Mouse (Mus musculus): Measurements from ENCODE around the gene Itsn1.

Gene Itsn1

DNA sequence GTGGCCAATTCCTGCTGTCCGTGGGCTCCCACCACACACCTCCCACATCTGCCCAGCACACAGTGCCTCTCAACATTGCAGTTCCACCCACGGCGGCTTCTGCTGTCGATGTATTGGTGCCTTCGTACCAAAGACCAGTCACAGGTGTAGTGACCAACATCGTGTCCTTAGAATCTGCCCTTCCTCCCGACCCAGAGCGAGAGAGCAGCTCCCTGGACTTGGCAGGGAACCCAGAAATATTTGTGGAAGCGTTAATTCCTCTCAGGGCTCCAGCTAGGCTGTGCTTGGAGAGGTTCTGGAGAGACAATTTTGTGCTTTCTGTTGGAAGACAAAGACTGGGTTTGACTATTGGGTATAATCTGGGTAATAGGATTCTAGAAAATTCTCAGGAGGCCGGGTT is 217.2 kb downstream of the Itsn1 start:
- no peak for DNase-seq (ENCODE audit: low read depth, low spot score)

DNA sequence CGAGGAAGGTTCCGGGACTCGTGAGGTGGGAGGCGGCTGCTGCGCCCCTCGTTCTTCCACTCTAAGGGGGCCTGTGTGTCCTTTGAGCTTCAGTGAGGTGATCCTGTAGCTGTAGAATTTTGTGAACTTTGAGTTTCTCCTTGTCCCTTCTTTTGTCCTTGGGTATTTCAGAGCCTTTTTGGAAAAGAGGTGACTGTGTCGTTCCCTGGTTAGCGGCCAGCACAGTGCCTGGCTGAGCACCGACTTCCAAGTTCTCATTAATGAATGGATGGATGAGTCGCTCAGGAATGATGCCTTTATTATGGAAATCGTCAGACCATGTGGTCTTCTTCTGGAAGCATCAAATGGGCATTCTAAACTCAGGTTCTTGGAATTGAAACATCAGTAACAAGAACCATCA is 218.0 kb downstream of the Itsn1 start:
- no peak for DNase-seq (ENCODE audit: low read depth, low spot score)

DNA sequence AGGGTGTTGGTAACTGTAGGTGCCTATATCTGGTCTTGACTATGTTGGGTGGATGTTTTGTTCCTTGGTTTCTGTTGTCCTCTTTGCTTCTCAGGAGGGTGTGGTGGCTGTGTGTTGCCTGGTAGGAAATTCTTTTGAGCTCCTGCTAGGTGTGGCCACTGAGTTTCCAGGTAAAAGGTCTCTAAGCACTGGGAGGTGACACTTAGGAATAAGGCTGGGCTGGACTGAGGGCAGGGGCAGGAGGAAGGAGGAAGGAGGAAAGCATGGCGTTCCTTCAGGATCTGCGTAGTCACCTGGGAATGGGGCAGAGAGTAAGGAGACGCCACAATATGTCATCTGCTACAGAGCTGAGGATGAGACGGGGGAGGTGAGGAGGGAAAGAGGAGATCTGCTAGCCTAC is 224.9 kb downstream of the Itsn1 start:
- no peak for DNase-seq (ENCODE audit: low read depth, low spot score)

DNA sequence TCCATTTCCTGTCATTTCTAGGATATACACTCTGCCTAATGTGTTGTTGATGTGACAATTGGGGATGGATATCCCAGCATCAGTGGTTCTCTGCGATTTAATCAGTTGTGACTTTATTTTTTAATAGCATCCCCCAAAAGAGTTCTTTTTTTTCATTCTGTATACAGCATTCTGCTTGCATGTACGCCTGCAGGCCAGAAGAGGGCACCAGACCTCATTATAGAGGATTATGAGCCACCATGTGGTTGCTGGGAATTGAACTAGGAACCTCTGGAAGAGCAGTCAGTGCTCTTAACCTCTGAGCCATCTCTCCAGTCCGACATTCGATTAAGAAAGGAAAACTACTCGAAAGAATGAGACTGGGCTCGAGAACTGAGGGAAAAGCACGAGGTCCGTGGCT is 225.7 kb downstream of the Itsn1 start:
- no peak for DNase-seq (ENCODE audit: low read depth, low spot score)

DNA sequence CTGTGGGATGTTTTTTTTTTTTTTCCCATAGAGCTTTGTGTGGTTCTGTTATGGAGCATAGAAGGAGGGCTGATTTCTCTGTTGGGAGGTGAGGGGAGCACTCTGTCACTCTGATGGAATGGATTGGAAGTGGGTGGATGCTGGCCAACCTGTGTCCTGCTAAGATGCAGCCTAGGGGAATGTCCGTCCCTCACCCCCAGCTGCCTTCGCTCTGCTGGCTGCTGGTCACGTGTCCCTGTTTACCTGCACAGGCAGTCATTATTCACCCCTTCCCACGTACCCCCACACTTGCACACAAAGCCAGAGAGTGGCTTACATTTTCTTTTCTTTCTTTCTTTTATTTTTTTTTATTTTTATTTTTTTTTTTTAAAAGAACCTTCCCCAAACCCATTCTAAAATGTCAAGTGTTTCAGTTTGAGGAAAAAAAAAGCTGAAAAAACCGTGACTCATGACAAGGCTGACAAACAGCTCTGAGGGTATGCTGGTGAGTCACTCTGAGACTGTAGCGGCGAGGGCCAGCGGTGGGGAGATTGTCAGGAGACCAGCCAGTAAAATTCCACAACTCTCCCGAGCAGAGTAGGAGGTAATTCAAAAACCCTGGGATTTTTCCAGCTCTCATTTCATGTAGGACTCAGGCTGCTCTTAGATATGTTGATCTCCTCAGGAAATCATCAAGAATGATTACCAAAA is 233.3 kb downstream of the Itsn1 start:
- no peak for DNase-seq (ENCODE audit: low read depth, low spot score)

DNA sequence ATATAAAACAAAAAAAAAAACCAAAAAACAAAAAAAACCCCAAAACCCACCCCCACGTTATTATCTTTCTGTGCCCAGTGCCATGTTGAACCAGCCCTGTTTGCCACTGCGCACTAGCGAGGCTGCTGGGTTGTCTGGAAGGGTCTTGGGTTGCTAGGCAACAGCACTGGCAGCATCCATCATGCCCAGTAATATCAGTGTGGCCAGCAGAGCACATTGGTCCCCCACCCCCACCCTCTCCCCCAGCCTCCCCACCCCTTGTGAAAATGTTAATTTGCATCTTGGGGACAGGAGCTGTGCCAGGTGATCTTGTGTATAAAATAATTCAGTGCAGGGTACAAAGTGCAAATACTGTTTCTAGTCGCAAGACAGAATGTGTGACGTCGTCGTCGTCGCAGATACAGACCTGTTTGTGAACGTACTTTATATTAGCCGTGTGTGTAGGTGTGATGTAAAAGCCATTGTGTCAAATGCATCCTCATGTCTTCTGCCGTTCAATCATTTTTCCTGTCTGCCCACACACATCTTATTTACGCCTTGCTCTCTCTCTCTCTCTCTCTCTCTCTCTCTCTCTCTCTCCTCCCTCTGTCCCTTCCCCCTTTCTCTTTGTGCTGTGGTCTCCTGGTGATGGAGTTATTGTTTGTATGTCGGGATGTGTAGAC is 233.9 kb downstream of the Itsn1 start:
- DNase-seq (ENCODE audit: low read depth, low spot score): no peak

DNA sequence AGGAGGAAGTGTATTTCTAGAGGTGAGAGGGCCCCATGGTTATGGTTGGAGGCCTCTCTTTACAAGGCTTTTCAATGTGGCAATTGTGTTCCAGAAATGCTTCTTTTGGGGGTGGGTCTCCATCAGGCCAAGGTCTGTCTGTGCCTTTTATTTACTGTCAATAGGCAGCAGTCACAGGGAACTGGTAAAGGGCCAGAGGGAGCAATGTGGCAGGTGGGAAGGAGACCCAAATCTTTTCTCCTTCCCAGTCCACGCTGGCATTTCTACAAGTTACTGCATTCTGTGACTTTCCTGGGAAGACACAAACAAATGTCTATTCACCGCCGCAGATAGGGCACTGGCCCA is 234.4 kb downstream of the Itsn1 start:
- no peak for DNase-seq (ENCODE audit: low read depth, low spot score)

DNA sequence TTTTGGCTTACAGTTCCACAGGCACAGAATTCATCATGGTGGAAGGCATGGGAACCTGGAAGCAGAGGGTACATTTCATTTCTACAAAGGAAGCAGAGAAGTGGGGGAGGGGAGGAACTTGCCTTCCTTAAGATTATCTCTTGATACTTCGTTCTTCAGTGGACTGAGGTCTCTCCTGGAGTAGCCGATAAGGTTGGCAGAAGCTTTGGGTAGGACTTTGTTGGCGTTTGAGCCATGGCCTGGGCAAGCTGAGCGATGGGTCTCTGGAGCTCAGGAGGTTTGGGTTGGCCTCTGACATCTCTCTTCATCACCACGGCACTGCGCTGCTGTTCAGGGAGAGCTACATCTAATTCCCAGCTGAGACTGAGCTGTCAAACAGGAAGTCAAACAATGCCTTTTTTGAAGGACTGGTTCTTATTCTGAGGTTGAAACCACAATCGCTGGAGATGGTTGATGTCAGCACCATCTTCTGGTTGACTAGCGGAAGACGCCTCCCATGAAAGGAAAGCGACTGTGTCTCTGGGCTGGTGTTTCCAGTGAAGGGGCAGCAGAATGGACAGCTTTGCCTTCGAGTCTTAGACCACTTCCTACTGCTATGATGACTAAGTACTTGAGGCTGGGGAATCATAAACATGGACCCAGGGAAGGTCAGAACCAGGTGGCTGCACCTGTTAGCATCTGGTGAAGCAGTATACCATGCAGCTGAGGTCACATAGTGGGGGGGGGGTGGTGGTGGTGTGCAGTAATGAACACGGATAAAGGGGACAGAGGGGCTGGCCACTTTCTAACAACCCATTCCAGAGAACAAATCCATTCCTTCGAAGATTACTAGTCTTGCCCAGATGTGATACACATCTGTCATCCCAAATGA is 235.5 kb downstream of the Itsn1 start:
- DNase-seq (ENCODE audit: low read depth, low spot score): no peak

DNA sequence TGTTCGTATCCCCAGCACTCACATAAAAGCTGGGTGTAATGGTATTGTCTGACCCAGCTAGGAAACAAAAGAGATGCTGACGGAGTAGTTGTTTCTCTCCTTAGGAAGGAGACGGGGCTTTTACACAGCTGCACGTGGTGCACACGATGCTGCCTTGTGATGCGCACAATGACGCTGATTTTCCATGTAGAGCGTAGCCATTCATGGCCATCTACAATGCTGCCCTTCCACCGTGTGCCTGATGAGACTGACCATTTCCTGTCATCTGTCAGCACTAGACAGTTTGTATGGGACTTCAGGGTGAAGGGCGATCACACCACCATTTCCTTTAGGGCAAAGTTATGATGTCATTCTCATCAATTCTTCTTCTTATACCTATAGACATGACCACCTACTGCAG is 239.6 kb downstream of the Itsn1 start:
- no peak for DNase-seq (ENCODE audit: low read depth, low spot score)

DNA sequence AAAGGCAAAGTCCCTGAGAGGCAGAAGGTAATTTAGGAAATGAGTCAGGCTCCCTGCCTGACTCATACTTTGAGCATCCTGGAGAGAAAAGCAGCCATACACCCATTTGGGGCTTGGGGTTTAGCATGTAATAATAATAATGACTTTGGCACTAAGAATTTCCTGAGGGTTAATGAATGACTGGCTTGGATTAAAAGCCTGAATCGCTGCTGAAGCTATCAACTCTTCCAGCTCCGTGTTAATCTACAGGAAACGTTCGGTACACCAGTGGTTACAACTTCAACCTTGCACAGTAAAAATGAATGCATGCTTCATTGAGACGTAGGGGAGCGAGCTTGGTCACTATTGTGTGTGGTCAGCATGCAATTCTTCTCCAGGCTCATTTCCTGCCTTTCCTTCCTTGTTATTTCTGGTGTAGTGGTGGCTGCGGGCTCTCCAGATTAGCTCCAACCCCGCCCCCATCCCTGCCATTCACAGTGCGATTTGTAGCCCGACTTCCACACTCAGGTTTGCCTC is 240.5 kb downstream of the Itsn1 start:
- no peak for DNase-seq (ENCODE audit: low read depth, low spot score)

Measured in c-Kit-negative CD71-positive TER-119-positive erythroid progenitor cells, embryonic 14.5 days (primary cell).